Mouse (Mus musculus): Measurements from ENCODE around the gene Tmem184a. TPM values are rescaled to one million over a fixed set of nuclear protein-coding genes. Genes with fewer than 3 reads are reported as not detected.

The Tmem184a gene
- 1.2 TPM for polyA plus RNA-seq (2014; fragmentation: Illumina TruSeq; extraction: RNeasy Lipid Tissue Mini Kit (QIAGEN cat#74804); ENCODE audit: low read depth, low replicate concordance)

DNA sequence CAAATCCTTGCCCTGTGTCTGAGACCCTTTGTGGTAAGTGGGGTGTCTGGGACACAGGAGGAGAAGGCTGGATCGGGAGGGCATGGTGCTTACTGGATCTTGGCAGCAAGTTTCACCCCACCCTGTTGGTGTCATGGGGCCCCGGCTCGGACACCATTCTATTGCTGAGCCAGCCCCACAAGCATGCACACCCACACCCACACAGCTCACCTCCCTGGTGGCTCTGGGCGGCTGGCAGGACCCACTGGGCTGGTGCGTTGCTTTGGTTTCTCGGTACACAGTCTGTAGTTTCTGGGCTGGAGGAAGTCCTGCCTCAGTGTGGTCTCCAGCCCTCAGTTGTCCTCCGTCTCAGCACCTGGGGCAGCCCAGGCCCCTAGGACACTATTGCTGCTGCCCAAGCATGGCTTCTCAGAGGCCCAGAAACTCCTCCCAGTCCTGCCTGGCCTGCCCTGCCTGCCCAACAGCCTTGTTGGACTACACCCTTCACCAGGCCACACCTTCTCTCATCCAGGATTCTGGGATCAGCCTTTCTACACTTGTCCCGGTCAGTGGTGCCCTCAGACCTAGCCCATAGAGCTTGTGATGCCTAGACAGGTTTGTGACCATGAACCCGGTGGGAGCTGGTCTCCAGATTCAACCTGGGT lies at the start of gene Tmem184a:
TSS of gene Tmem184a (minus strand) at position 380 of the 644 bp plus-strand sequence.

DNA sequence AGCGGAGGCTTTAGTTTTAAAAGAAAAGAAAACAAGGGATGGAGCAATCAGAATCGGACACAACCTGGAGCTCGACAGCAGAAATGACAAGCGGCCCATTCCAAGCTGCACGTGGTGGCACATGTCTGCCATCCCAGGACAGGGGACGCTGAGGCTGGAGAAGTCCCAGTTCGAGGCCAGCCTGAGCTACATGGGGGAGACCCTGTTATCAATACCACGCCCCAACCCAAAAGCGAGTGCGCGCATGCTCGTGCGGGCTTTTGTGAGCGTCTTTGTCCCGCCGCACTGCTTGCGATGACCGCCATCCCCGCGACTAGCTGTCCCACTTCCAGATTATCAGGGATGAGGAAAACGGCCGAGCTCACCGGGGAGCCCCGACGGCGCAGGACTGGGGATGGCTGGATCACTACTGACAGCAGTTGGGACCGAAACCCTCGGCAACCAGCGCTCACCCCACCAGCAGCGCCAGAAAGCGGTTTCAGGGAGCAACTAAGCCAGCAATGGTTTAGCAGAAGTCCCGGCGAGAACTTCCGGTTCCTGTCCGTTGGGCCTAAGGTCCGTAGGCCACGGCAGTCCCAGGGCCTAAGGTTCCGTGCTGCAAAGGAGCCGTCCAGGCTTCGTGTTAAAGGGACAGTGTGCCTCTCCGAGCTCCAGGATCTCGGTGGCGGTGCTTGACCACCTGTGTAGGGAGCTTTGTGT lies 6.8 kb upstream of the Tmem184a start, which contains the start of the genes Gm26938 and Psmg3:
TSS of gene Gm26938 (minus strand) at position 51 of the 699 bp plus-strand sequence.
TSS of gene Psmg3 (minus strand) at position 529 of the 699 bp plus-strand sequence.

DNA sequence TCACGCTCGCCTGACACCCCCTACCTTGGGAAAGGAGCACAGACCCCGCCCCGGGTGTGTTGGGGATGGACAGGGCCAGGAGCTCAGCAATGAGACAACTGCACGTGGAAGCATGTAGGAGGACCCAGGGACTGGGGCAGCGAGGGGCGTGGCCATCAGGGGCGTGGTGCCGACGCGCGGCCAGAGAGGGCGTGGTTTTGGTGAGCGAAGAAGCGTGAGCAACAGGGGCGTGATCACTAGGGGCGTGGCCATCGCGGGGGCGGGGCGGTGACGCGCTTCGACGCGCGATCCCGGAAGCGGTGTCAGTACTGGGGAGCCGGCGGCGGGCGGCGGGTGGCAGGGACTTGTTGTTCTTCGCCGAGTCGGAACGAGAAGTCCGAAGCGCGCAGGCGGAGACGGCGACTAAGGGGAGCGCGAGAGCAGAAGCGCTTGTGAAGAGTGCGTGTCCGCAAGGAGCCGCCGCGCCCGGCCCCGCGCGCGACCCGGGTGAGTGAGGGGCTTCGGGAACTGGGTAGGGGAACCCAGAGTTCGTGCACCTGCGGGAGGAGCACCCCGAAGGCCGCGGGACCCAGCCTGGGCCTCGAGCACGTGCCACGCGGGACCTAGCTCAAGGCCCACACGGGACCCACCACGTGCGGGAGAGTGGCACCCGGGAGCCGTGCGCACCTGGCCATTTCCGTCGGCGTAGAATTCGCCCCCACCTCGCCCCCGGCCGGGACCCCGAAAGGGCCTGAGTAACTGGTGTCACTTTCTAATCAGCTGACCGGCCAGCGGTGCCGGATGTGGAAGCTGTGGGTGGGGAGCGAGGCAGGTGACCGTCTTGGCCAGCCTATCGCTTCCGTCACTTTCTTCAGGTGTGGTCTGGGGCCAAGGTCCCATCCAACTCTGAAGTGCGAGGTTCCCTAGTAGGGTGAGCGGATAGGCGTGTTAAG lies 28.2 kb downstream of the Tmem184a start, which contains the start of gene Mafk:
TSS of gene Mafk (plus strand) at position 287 of the 932 bp plus-strand sequence.

DNA sequence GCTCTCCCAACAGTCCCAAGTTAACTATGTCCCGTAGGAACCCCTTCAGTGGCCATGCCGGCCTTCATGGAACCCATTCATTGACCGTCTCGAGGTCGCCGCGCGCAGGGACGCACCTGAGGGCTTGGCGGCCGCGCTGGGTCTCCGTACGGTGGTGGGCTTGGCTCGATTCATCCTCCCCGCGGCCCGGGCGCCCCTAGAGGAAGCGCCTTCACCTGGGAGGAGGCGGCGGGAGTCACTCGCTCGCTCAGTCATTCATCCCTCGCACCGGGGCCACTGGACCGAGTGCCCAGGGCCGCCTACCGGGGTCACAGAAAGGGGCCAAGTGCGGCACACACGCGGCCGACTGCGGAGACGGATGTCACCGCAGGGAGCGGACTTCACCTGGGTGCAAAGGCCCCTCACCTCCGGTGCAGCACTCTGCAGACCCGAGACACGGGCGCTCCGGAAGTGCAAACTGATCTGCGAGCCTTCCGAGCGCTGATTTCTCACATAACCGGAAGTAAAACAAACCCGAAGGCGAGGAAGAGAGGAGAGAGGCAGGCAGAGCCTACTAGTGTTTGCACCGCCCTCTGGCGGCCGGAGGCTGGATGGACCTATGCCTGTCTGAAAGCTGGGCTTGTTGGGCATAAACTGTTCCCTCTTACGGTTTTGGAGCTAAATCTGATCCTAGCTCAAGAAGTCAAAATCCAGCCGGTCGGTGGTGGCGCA lies 44.3 kb downstream of the Tmem184a start, which contains the start of gene Ints1:
TSS of gene Ints1 (minus strand) at position 459 of the 711 bp plus-strand sequence.

Other genes starting within 250 kb of the Tmem184a start
- gene Micall2, start 83.6 kb downstream of the Tmem184a start, polyA plus RNA-seq (2014; fragmentation: Illumina TruSeq; extraction: RNeasy Lipid Tissue Mini Kit (QIAGEN cat#74804); ENCODE audit: low read depth, low replicate concordance) = 0.12 TPM
- 0.85 TPM for gene Ints1, start 44.2 kb downstream of the Tmem184a start, polyA plus RNA-seq (2014; fragmentation: Illumina TruSeq; extraction: RNeasy Lipid Tissue Mini Kit (QIAGEN cat#74804); ENCODE audit: low read depth, low replicate concordance)
- gene Mafk, start 28.4 kb downstream of the Tmem184a start, polyA plus RNA-seq (2014; fragmentation: Illumina TruSeq; extraction: RNeasy Lipid Tissue Mini Kit (QIAGEN cat#74804); ENCODE audit: low read depth, low replicate concordance) = 4.7 TPM
- gene Gm26938, start 6.5 kb upstream of the Tmem184a start, polyA plus RNA-seq (2014; fragmentation: Illumina TruSeq; extraction: RNeasy Lipid Tissue Mini Kit (QIAGEN cat#74804); ENCODE audit: low read depth, low replicate concordance) = not detected
- not detected for gene Psmg3, start 7.0 kb upstream of the Tmem184a start, polyA plus RNA-seq (2014; fragmentation: Illumina TruSeq; extraction: RNeasy Lipid Tissue Mini Kit (QIAGEN cat#74804); ENCODE audit: low read depth, low replicate concordance)
- gene Elfn1, start 88.0 kb upstream of the Tmem184a start, polyA plus RNA-seq (2014; fragmentation: Illumina TruSeq; extraction: RNeasy Lipid Tissue Mini Kit (QIAGEN cat#74804); ENCODE audit: low read depth, low replicate concordance) = 0.61 TPM

Data from kidney, adult 10 weeks (tissue).